Mouse (Mus musculus): ENCODE data around the gene Sh3kbp1. TPM values are rescaled to one million over a fixed set of nuclear protein-coding genes. Genes with fewer than 3 reads are reported as not detected.

The Sh3kbp1 gene
- polyA plus RNA-seq, 1 experiment from 2014 or later = 29.6 TPM

DNA sequence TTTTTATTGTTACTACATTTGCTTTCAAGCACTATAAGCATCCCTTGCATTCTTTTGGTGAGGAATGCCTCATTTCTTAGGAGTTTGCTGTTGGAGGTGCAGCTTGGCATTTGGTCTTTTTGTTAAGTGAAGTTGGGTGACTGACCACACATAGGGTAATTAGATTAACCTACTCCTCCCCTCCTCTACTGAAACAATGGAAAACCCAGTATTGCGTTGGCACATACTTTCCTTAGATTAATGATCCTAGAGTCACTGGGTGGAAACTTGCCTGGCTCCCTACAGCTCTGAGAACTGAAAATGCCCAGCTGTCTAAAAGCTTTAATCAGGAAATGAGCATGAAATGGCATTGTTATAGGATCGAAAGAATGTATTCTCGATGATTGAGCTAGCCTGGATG is 117.5 kb downstream of the Sh3kbp1 start:
- Histone ChIP-seq H3K4me3 (replicated peaks; ENCODE audit: low read length) (no peak overlapping the region), H3K4me1 (ENCODE audit: control insufficient read depth, insufficient read depth, low read length) (no peaks in the 10 kb centered on the region), H3K4me2 (ENCODE audit: low read depth, low read length) (no peak overlapping the region), H3K27me3 (ENCODE audit: control insufficient read depth, insufficient read depth, low read length) (no peaks in the 10 kb centered on the region; the same call in 1 of the 2 replicates), H3K27ac (ENCODE audit: low read length) (no peak overlapping the region), H3K9me3 (replicated peaks; ENCODE audit: control insufficient read depth, low read length) (no peaks in the 10 kb centered on the region), H3K9ac (ENCODE audit: low read length) (no peak overlapping the region), H3K36me3 (ENCODE audit: control insufficient read depth, insufficient read depth, low read length) (no peaks in the 10 kb centered on the region)
- WGBS = 53% methylated on average over 3 of the region's 3 CpGs
- ATAC-seq (ENCODE audit: insufficient read depth, low FRiP score) = no peak

DNA sequence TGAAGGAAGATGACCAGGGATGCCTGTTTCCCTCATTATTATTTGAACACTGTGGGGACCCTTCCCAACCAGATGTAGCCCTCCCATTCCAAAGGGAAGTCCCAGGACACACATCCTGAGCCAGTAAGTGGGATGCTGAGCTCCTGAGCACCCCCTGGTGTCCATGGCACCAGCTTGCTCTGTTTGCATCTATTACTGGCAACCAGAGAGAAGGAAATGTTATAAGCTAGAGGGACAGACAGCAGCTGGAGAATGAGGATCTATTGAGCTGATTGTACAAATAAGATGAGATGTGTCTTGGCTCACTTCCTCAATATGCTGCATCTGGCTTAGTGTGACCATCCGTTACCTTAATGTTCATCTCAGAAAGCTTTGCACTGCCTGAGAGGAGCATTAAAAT is 124.8 kb downstream of the Sh3kbp1 start:
- no peak overlapping the region for H3K4me2 ChIP-seq (ENCODE audit: low read depth, low read length)
- no peak overlapping the region for H3K9ac ChIP-seq (ENCODE audit: low read length)
- no peak overlapping the region for H3K27ac ChIP-seq (ENCODE audit: low read length)
- H3K4me3 ChIP-seq (replicated peaks; ENCODE audit: low read length) = no peak overlapping the region
- no peaks in the 10 kb centered on the region for H3K36me3 ChIP-seq (ENCODE audit: control insufficient read depth, insufficient read depth, low read length)
- 58% methylated on average over 1 of the region's 1 CpGs for WGBS
- ATAC-seq (ENCODE audit: insufficient read depth, low FRiP score) = no peak
- no peaks in the 10 kb centered on the region for H3K4me1 ChIP-seq (ENCODE audit: control insufficient read depth, insufficient read depth, low read length)
- no peaks in the 10 kb centered on the region for H3K27me3 ChIP-seq (ENCODE audit: control insufficient read depth, insufficient read depth, low read length)
- no peaks in the 10 kb centered on the region for H3K9me3 ChIP-seq (replicated peaks; ENCODE audit: control insufficient read depth, low read length)

DNA sequence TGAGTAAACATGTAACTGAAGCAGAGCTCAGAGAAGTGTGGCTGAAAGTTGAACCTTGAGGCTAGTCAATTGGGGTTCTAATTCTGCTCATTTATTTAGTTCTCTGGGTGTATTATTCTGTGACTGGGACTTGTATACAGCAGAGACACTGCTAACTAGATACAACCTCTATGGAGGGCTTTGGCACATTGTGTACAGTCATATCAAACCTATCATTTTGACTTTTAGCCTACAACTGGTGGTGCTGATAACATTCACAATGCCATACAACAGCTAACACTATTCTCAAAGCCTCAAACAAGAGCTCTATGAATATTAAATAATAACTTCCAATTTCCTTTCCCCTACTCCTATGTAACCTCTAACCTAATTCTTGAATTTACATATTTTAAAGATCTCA is 129.2 kb downstream of the Sh3kbp1 start:
- H3K4me3 ChIP-seq (replicated peaks; ENCODE audit: low read length) = no peak overlapping the region
- no peak for ATAC-seq (ENCODE audit: insufficient read depth, low FRiP score)
- H3K4me2 ChIP-seq (ENCODE audit: low read depth, low read length) = no peak overlapping the region
- H3K4me1 ChIP-seq (ENCODE audit: control insufficient read depth, insufficient read depth, low read length) = no peaks in the 10 kb centered on the region
- no peak overlapping the region for H3K27ac ChIP-seq (ENCODE audit: low read length)
- H3K36me3 ChIP-seq (ENCODE audit: control insufficient read depth, insufficient read depth, low read length) = no peaks in the 10 kb centered on the region
- no peaks in the 10 kb centered on the region for H3K27me3 ChIP-seq (ENCODE audit: control insufficient read depth, insufficient read depth, low read length)
- H3K9me3 ChIP-seq (replicated peaks; ENCODE audit: control insufficient read depth, low read length) = no peaks in the 10 kb centered on the region
- no peak overlapping the region for H3K9ac ChIP-seq (ENCODE audit: low read length)

DNA sequence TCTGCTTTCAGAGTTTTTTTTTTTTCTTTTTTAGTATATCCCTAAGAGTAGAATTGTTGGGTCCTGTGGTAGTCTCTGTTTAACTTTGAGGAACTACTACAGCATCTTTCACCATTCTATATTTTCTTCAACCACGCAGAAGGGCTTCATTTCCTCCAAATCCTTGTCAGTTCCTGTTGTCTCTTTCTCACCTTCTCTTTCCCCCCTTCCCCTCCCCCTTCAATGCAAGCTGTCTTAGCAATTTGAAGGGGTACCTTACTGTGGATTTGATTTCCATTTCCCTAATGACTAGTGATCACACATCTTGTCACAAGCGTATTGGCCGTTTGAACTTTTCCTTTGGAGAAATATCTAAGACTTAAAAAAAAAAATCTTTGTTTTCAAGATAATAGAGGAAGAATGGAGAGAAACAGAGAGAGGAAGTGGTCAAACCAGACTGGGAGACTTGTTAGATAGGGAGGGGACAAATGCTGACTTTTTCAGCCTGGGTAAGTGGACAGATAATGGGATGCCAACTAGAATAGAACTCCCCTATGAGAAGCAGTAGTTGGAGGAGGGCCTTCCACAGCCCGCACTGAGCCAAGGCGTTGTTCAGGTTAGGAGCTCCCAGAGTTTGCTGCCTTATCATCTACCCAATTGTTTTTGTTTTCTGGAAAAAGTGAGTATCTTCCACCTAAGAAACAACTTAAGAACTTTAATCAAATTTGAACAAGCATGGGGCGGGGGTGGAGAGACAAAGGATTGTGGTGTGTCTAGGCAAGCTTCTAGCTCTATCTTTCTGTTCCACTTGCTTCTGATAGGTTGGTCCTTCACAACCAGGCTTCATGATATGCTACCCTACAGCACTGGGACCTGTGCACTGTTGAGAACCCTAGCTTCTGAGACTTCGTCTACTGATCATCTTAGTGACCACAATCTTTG is 130.1 kb downstream of the Sh3kbp1 start:
- ATAC-seq (ENCODE audit: insufficient read depth, low FRiP score) = no peak
- no peak overlapping the region for H3K27ac ChIP-seq (ENCODE audit: low read length)
- no peak overlapping the region for H3K4me2 ChIP-seq (ENCODE audit: low read depth, low read length)
- no peak overlapping the region for H3K9ac ChIP-seq (ENCODE audit: low read length)
- H3K4me1 ChIP-seq (ENCODE audit: control insufficient read depth, insufficient read depth, low read length) = no peaks in the 10 kb centered on the region
- H3K4me3 ChIP-seq (replicated peaks; ENCODE audit: low read length) = no peak overlapping the region
- H3K27me3 ChIP-seq (ENCODE audit: control insufficient read depth, insufficient read depth, low read length) = no peaks in the 10 kb centered on the region
- no peaks in the 10 kb centered on the region for H3K9me3 ChIP-seq (replicated peaks; ENCODE audit: control insufficient read depth, low read length)
- no peaks in the 10 kb centered on the region for H3K36me3 ChIP-seq (ENCODE audit: control insufficient read depth, insufficient read depth, low read length)
- WGBS = 82% methylated on average over 7 of the region's 7 CpGs

DNA sequence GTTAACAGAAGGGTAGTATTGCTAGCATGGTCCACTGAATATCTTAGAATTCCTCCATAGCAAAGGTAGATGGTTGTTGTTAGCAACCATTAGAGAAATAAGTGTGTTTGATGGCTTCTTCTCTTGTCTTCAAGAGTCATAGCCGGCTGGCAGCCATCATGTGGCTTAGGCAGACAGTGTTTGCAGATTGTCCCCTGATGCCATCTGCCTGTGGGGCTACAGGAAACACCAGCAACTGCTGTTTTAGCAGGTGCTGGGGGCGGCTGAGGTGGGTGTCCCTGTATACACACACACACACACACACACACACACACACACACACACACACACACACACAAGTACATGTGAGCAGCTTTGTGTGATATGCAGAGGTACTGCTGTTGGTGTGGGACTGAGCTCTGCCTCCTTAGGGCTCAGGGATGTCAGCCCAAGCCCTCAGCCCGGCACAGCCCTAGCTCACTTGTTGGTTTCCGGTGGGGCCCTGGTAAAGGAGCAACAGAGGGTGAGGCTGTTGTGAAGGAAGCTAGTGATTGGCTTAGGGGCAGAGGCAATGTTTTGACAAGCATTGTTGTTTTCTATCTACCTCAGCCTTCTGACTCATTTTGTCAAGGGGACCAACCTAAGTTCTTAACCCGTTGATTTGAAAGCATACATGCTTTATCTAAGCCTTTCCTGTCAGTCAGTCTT is 130.9 kb downstream of the Sh3kbp1 start:
- ATAC-seq (ENCODE audit: insufficient read depth, low FRiP score) = no peak
- WGBS = 78% methylated on average over 5 of the region's 5 CpGs

DNA sequence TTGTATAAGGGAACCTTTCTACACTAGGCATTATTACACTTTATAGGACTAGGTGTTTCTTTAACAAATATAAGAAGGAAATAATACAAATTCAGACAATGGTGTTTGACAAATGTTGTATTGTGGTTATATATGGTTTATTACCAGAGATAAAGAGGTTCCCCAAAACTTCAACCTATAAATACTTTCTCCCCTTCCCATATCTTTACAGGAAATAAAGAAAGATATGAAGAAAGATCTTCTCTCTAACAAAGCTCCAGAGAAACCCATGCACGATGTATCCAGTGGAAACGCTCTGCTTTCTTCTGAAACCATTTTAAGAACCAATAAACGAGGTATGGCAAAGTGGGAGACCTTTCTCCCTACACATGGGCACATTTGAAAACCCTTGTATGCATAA is 136.7 kb downstream of the Sh3kbp1 start:
- WGBS = 80% methylated on average over 3 of the region's 3 CpGs
- ATAC-seq (ENCODE audit: insufficient read depth, low FRiP score) = no peak
- Histone ChIP-seq H3K4me2 (ENCODE audit: low read depth, low read length) (no peak overlapping the region), H3K4me3 (replicated peaks; ENCODE audit: low read length) (no peak overlapping the region), H3K9ac (ENCODE audit: low read length) (no peak overlapping the region), H3K27ac (ENCODE audit: low read length) (no peak overlapping the region), H3K4me1 (ENCODE audit: control insufficient read depth, insufficient read depth, low read length) (no peaks in the 10 kb centered on the region), H3K9me3 (replicated peaks; ENCODE audit: control insufficient read depth, low read length) (no peaks in the 10 kb centered on the region), H3K36me3 (ENCODE audit: control insufficient read depth, insufficient read depth, low read length) (no peaks in the 10 kb centered on the region), H3K27me3 (ENCODE audit: control insufficient read depth, insufficient read depth, low read length) (no peaks in the 10 kb centered on the region; the same call in 1 of the 2 replicates)

More for the DNA sequence above, 130.9 kb downstream of the Sh3kbp1 start:
- no peaks in the 10 kb centered on the region for H3K36me3 ChIP-seq (ENCODE audit: control insufficient read depth, insufficient read depth, low read length)
- H3K4me1 ChIP-seq (ENCODE audit: control insufficient read depth, insufficient read depth, low read length) = no peaks in the 10 kb centered on the region
- no peaks in the 10 kb centered on the region for H3K27me3 ChIP-seq (ENCODE audit: control insufficient read depth, insufficient read depth, low read length)
- H3K9me3 ChIP-seq (replicated peaks; ENCODE audit: control insufficient read depth, low read length) = no peaks in the 10 kb centered on the region
- H3K27ac ChIP-seq (ENCODE audit: low read length) = no peak overlapping the region
- H3K4me2 ChIP-seq (ENCODE audit: low read depth, low read length) = no peak overlapping the region
- H3K9ac ChIP-seq (ENCODE audit: low read length) = no peak overlapping the region
- H3K4me3 ChIP-seq (replicated peaks; ENCODE audit: low read length) = no peak overlapping the region

DNA sequence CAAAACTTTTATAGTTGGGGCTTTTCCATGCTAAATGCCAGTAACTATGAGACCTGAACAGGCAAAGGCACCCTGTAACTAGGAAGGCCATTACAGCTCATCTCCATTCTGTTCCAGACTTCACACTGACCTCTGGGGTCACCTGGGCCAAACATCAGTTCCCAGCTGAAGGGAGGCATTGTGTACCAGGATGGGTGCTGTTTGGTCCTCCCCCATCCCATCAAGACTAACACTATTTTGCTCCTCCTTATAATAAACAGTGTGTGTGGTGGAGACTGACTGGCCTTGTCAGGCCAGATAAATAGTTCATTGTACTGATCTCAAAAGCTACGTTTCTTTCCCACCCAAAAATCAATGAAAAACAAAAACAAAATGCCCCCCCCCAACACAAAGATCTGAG is 138.8 kb downstream of the Sh3kbp1 start:
- no peak overlapping the region for H3K27ac ChIP-seq (ENCODE audit: low read length)
- H3K4me3 ChIP-seq (replicated peaks; ENCODE audit: low read length) = no peak overlapping the region
- WGBS = 41% methylated on average over 1 of the region's 1 CpGs
- no peaks in the 10 kb centered on the region; the same call in 1 of the 2 replicates for H3K27me3 ChIP-seq (ENCODE audit: control insufficient read depth, insufficient read depth, low read length)
- no peak overlapping the region for H3K4me2 ChIP-seq (ENCODE audit: low read depth, low read length)
- H3K9me3 ChIP-seq (replicated peaks; ENCODE audit: control insufficient read depth, low read length) = no peaks in the 10 kb centered on the region
- ATAC-seq (ENCODE audit: insufficient read depth, low FRiP score) = no peak
- H3K4me1 ChIP-seq (ENCODE audit: control insufficient read depth, insufficient read depth, low read length) = no peaks in the 10 kb centered on the region
- no peak overlapping the region for H3K9ac ChIP-seq (ENCODE audit: low read length)
- H3K36me3 ChIP-seq (ENCODE audit: control insufficient read depth, insufficient read depth, low read length) = no peaks in the 10 kb centered on the region

DNA sequence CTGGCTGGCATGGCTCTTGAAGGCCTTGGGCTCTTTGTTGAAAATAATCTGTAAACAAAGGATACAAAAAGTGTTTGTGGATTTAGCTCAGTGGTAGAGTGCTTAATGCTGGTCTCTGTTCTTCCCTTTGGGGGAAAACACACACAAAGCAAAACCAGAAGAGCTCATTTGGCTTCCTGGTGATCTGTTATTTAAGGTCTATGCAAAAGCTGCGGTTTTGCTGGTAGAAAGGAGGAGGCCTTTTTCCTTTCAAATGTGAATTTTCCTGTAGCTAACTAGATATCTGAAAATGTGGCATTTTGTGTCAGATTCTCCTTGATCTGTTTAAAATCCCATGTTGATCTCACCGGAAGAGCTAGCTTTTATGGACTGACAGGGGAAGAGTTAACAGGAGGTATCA is 141.9 kb downstream of the Sh3kbp1 start:
- Histone ChIP-seq H3K27me3 (ENCODE audit: control insufficient read depth, insufficient read depth, low read length) (peaks cover 3% of the 10 kb centered on the region; the same call in 1 of the 2 replicates), H3K9me3 (replicated peaks; ENCODE audit: control insufficient read depth, low read length) (no peaks in the 10 kb centered on the region), H3K9ac (ENCODE audit: low read length) (no peak overlapping the region), H3K4me3 (replicated peaks; ENCODE audit: low read length) (no peak overlapping the region), H3K36me3 (ENCODE audit: control insufficient read depth, insufficient read depth, low read length) (no peaks in the 10 kb centered on the region), H3K4me2 (ENCODE audit: low read depth, low read length) (no peak overlapping the region), H3K27ac (ENCODE audit: low read length) (no peak overlapping the region), H3K4me1 (ENCODE audit: control insufficient read depth, insufficient read depth, low read length) (no peaks in the 10 kb centered on the region)
- WGBS = 63% methylated on average over 2 of the region's 2 CpGs
- ATAC-seq (ENCODE audit: insufficient read depth, low FRiP score) = no peak

DNA sequence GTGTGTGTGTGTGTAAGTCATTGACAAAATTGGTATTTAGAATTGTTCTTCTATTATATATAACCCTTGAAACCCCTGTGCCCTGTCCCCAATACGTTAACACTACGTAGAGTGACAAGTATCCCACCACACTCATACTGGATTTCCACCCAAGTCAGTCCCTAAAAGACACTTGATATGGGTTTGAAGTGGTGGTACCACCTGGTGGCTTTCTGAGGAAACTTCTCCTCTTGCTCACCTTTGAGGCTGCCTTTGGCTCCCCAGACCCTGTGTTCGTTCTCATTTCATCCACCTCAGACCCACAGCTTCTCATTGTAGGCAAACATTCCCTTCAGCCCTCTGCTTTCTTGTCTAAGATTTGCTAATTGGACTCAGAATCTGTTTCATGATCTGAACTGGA is 142.7 kb downstream of the Sh3kbp1 start:
- no peaks in the 10 kb centered on the region for H3K36me3 ChIP-seq (ENCODE audit: control insufficient read depth, insufficient read depth, low read length)
- no peak for ATAC-seq (ENCODE audit: insufficient read depth, low FRiP score)
- H3K4me3 ChIP-seq (replicated peaks; ENCODE audit: low read length) = no peak overlapping the region
- no peak overlapping the region for H3K27ac ChIP-seq (ENCODE audit: low read length)
- H3K4me1 ChIP-seq (ENCODE audit: control insufficient read depth, insufficient read depth, low read length) = no peaks in the 10 kb centered on the region
- H3K9ac ChIP-seq (ENCODE audit: low read length) = no peak overlapping the region
- peaks cover 3% of the 10 kb centered on the region; the same call in 1 of the 2 replicates for H3K27me3 ChIP-seq (ENCODE audit: control insufficient read depth, insufficient read depth, low read length)
- no peaks in the 10 kb centered on the region for H3K9me3 ChIP-seq (replicated peaks; ENCODE audit: control insufficient read depth, low read length)
- 89% methylated on average over 3 of the region's 3 CpGs for WGBS
- no peak overlapping the region for H3K4me2 ChIP-seq (ENCODE audit: low read depth, low read length)
